Mouse (Mus musculus) stomach, embryonic 15.5 days (tissue): ENCODE results near the gene Dcx. TPM values are rescaled to one million over a fixed set of nuclear protein-coding genes. Genes with fewer than 3 reads are reported as not detected.
A peak's percentile ranks its signal among the peaks of the same experiment; 100 is the strongest.

ENCODE experiments used
- ATAC-seq: fragments of 200-750 bp; cut with Nextera tagmentation; 2 replicates; pipeline ENCODE4 v1.8.0; 2017; ENCODE audit warnings: low read depth, moderate number of reproducible peaks, moderate TSS enrichment; ENCODE audit not compliant: insufficient read depth, low FRiP score
- H3K27ac ChIP-seq: fragments of 300-500 bp; sonication (generic); 2 replicates; pipeline ENCODE4 v1.5.1; 2015; ENCODE audit warnings: mild to moderate bottlenecking, inconsistent platforms
- H3K27me3 ChIP-seq: fragments of 300-500 bp; sonication (generic); replicated peaks from 2 replicates; pipeline ENCODE4 v1.6.1; 2015; ENCODE audit warnings: inconsistent platforms
- H3K36me3 ChIP-seq: fragments of 300-500 bp; sonication (generic); 2 replicates; pipeline ENCODE4 v1.6.1; 2015; ENCODE audit warnings: inconsistent platforms
- H3K4me1 ChIP-seq: fragments of 300-500 bp; sonication (generic); 2 replicates; pipeline ENCODE4 v1.6.1; 2015; ENCODE audit warnings: inconsistent platforms
- H3K4me2 ChIP-seq: fragments of 300-500 bp; sonication (generic); 2 replicates; pipeline ENCODE4 v1.6.1; 2015; ENCODE audit warnings: mild to moderate bottlenecking, inconsistent platforms
- H3K4me3 ChIP-seq: fragments of 300-500 bp; sonication (generic); replicated peaks from 2 replicates; pipeline ENCODE4 v1.5.1; 2015; ENCODE audit warnings: inconsistent platforms
- H3K9ac ChIP-seq: fragments of 300-500 bp; sonication (generic); 2 replicates; pipeline ENCODE4 v1.6.1; 2015; ENCODE audit warnings: inconsistent platforms
- H3K9me3 ChIP-seq: fragments of 300-500 bp; sonication (generic); 2 replicates; pipeline ENCODE4 v1.6.1; 2016; ENCODE audit warnings: inconsistent platforms
- WGBS: fragments of 180-500 bp; shearing (Covaris S2); methylation state at CpG from one replicate; pipeline ENCODE4 v1.1.7; 2015; 5-methylcytosine and 5-hydroxymethylcytosine counted together
- polyA plus RNA-seq: library from polyadenylated mRNA; unstranded; fragments of >200 nt; fragmentation: Nextera tagmentation; extraction: Ambion mirVana; gene quantifications from 2 replicates; pipeline ENCODE4 v1.2.1, GENCODE M21; 2015

Gene Dcx
- 4.8 and 7.6 TPM in 2 replicates for polyA plus RNA-seq

GRCm38 (mm10) chrX:143932958-143933357 lies at the start of gene Dcx:
Gene Dcx (minus strand): TSS chrX:143933311.
- Histone ChIP-seq H3K4me1 (no peaks in the 10 kb centered on the region), H3K36me3 (no peaks in the 10 kb centered on the region), H3K9ac (no peak within 1 kb of the TSS), H3K27me3 (no peaks in the 10 kb centered on the region), H3K4me3 (no peak within 1 kb of the TSS), H3K9me3 (no peaks in the 10 kb centered on the region), H3K27ac (no peak within 1 kb of the TSS), H3K4me2 (no peak within 1 kb of the TSS)
- WGBS: 31% methylated on average over 8 of the region's 8 CpGs
- no peak for ATAC-seq

- H3K36me3 ChIP-seq: no peaks in the 10 kb centered on the region
- H3K4me2 ChIP-seq: no peak overlapping the region
- H3K4me3 ChIP-seq: no peak overlapping the region
- H3K9me3 ChIP-seq: no peaks in the 10 kb centered on the region
- WGBS: 52% methylated on average over 6 of the region's 6 CpGs
- ATAC-seq: no peak
- H3K9ac ChIP-seq: no peak overlapping the region
- H3K27me3 ChIP-seq: no peaks in the 10 kb centered on the region
- H3K27ac ChIP-seq: no peak overlapping the region
- H3K4me1 ChIP-seq: no peaks in the 10 kb centered on the region
Measured at GRCm38 (mm10) chrX:143966249-143966648, 33.1 kb upstream of the Dcx start.

- H3K4me3 ChIP-seq: no peak overlapping the region
- no peak overlapping the region for H3K4me2 ChIP-seq
- no peaks in the 10 kb centered on the region for H3K36me3 ChIP-seq
- ATAC-seq: no peak
- no peaks in the 10 kb centered on the region for H3K4me1 ChIP-seq
- H3K27ac ChIP-seq: no peak overlapping the region
- H3K9me3 ChIP-seq: no peaks in the 10 kb centered on the region
- 70% methylated on average over 2 of the region's 2 CpGs for WGBS
- no peak overlapping the region for H3K9ac ChIP-seq
- no peaks in the 10 kb centered on the region for H3K27me3 ChIP-seq
Measured at GRCm38 (mm10) chrX:143933671-143934070, 560 bp upstream of the Dcx start.

- no peak overlapping the region for H3K9ac ChIP-seq
- H3K4me1 ChIP-seq: no peaks in the 10 kb centered on the region
- no peaks in the 10 kb centered on the region for H3K9me3 ChIP-seq
- H3K4me2 ChIP-seq: no peak overlapping the region
- 20% methylated on average over 1 of the region's 1 CpGs for WGBS
- no peaks in the 10 kb centered on the region for H3K27me3 ChIP-seq
- H3K36me3 ChIP-seq: no peaks in the 10 kb centered on the region
- H3K4me3 ChIP-seq: no peak overlapping the region
- no peak for ATAC-seq
- no peak overlapping the region for H3K27ac ChIP-seq
Measured at GRCm38 (mm10) chrX:143932530-143932929, 581 bp downstream of the Dcx start.

- Histone ChIP-seq H3K4me3 (no peak overlapping the region), H3K9me3 (no peaks in the 10 kb centered on the region), H3K27ac (no peak overlapping the region), H3K4me1 (no peaks in the 10 kb centered on the region), H3K4me2 (no peak overlapping the region), H3K27me3 (no peaks in the 10 kb centered on the region), H3K36me3 (no peaks in the 10 kb centered on the region), H3K9ac (no peak overlapping the region)
- no peak for ATAC-seq
- 49% methylated on average over 6 of the region's 6 CpGs for WGBS
Measured at GRCm38 (mm10) chrX:143931400-143932185, 1.5 kb downstream of the Dcx start.

GRCm38 (mm10) chrX:143922070-143922469 lies 11.0 kb downstream of the Dcx start:
- H3K27me3 ChIP-seq: no peaks in the 10 kb centered on the region
- no peaks in the 10 kb centered on the region for H3K36me3 ChIP-seq
- H3K9ac ChIP-seq: no peak overlapping the region
- H3K4me1 ChIP-seq: no peaks in the 10 kb centered on the region
- no peak overlapping the region for H3K4me2 ChIP-seq
- no peaks in the 10 kb centered on the region for H3K9me3 ChIP-seq
- ATAC-seq: no peak
- H3K27ac ChIP-seq: no peak overlapping the region
- WGBS: 84% methylated on average over 5 of the region's 5 CpGs
- no peak overlapping the region for H3K4me3 ChIP-seq

- Histone ChIP-seq H3K9me3 (no peaks in the 10 kb centered on the region), H3K36me3 (no peaks in the 10 kb centered on the region), H3K27ac (no peak overlapping the region), H3K27me3 (no peaks in the 10 kb centered on the region), H3K4me2 (no peak overlapping the region), H3K4me1 (no peaks in the 10 kb centered on the region), H3K4me3 (no peak overlapping the region), H3K9ac (no peak overlapping the region)
- ATAC-seq: peak; percentile 47; the same call in 1 of the 2 replicates
- WGBS: 22% methylated on average over 3 of the region's 3 CpGs
Measured at GRCm38 (mm10) chrX:143906699-143907471, 26.2 kb downstream of the Dcx start.

- no peak overlapping the region for H3K4me3 ChIP-seq
- no peak overlapping the region for H3K4me2 ChIP-seq
- no peaks in the 10 kb centered on the region for H3K9me3 ChIP-seq
- ATAC-seq: no peak
- H3K9ac ChIP-seq: no peak overlapping the region
- no peaks in the 10 kb centered on the region for H3K27me3 ChIP-seq
- no peak overlapping the region for H3K27ac ChIP-seq
- WGBS: 35% methylated on average over 2 of the region's 2 CpGs
- no peaks in the 10 kb centered on the region for H3K36me3 ChIP-seq
- no peaks in the 10 kb centered on the region for H3K4me1 ChIP-seq
Measured at GRCm38 (mm10) chrX:143904689-143905088, 28.4 kb downstream of the Dcx start.

GRCm38 (mm10) chrX:143902300-143902699 lies 30.8 kb downstream of the Dcx start:
- WGBS: 52% methylated on average over 8 of the region's 8 CpGs
- H3K4me2 ChIP-seq: no peak overlapping the region
- no peak for ATAC-seq
- H3K9ac ChIP-seq: no peak overlapping the region
- no peaks in the 10 kb centered on the region for H3K36me3 ChIP-seq
- H3K4me3 ChIP-seq: no peak overlapping the region
- no peaks in the 10 kb centered on the region for H3K4me1 ChIP-seq
- no peak overlapping the region for H3K27ac ChIP-seq
- H3K27me3 ChIP-seq: no peaks in the 10 kb centered on the region
- H3K9me3 ChIP-seq: no peaks in the 10 kb centered on the region

GRCm38 (mm10) chrX:143897363-143898285 lies 35.5 kb downstream of the Dcx start:
- Histone ChIP-seq H3K4me3 (no peak overlapping the region), H3K9me3 (no peaks in the 10 kb centered on the region), H3K4me1 (no peaks in the 10 kb centered on the region), H3K27ac (no peak overlapping the region), H3K9ac (no peak overlapping the region), H3K27me3 (no peaks in the 10 kb centered on the region), H3K4me2 (no peak overlapping the region), H3K36me3 (no peaks in the 10 kb centered on the region)
- no peak for ATAC-seq
- 54% methylated on average over 7 of the region's 7 CpGs for WGBS

- Histone ChIP-seq H3K9me3 (no peaks in the 10 kb centered on the region), H3K27ac (no peak overlapping the region), H3K36me3 (no peaks in the 10 kb centered on the region), H3K4me2 (no peak overlapping the region), H3K9ac (no peak overlapping the region), H3K4me1 (no peaks in the 10 kb centered on the region), H3K4me3 (no peak overlapping the region), H3K27me3 (no peaks in the 10 kb centered on the region)
- 87% methylated on average over 5 of the region's 5 CpGs for WGBS
- no peak for ATAC-seq
Measured at GRCm38 (mm10) chrX:143896936-143897335, 36.2 kb downstream of the Dcx start.
